Mouse (Mus musculus) liver, adult 2 months (tissue): ENCODE results near the gene Gucy1a1.

Source experiments
- CTCF ChIP-seq: fragments of 200-500 bp; IDR thresholded peaks from 2 replicates; pipeline ENCODE4 v1.5.1; 2011; ENCODE audit warnings: low read depth, low read length, control low read depth
- POLR2A ChIP-seq: fragments of 200-500 bp; IDR thresholded peaks from 2 replicates; pipeline ENCODE4 v1.6.1; 2011; ENCODE audit warnings: low read length, control low read depth; ENCODE audit not compliant: insufficient read depth; ENCODE audit errors: extremely low read depth

DNA sequence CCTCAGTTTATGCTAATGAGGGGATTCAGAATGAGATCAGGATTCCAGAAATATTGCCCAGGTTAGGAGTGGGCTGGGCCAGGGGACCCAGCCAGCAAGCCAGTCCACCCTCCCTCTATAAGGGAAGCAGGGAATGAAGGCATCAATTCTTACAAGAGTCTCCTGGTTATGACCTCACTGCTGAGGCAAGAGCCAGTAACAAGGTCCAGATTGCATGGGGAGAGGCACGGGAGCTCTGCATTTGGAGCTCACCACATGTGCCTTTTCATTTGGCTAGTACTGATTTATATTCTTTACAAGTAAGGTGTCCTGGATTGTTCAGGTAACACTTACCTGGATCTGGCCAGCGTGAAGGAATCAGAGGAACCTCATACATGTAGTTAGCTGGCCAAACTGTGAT, 48.8 kb downstream of the Gucy1a1 start:
- TF ChIP-seq CTCF (no peak), POLR2A (no peak)
